Mouse (Mus musculus) liver, embryonic 12.5 days (tissue): ENCODE data around the gene Git2. TPM values are rescaled to one million over a fixed set of nuclear protein-coding genes. Genes with fewer than 3 reads are reported as not detected.

Experiments
- ATAC-seq: fragments of 200-750 bp; cut with Nextera tagmentation; 2 replicates; pipeline ENCODE4 v1.8.0; 2017; ENCODE audit warnings: moderate number of reproducible peaks, mild to moderate bottlenecking, moderate library complexity
- H3K27ac ChIP-seq: fragments of 300-500 bp; sonication (generic); 2 replicates; pipeline ENCODE4 v1.5.1; 2016; ENCODE audit warnings: mild to moderate bottlenecking
- H3K27me3 ChIP-seq: fragments of 300-500 bp; sonication (generic); replicated peaks from 2 replicates; pipeline ENCODE4 v1.6.1; 2016; ENCODE audit warnings: mild to moderate bottlenecking, moderate library complexity
- H3K36me3 ChIP-seq: fragments of 300-500 bp; sonication (generic); 2 replicates; pipeline ENCODE4 v1.6.1; 2016; ENCODE audit warnings: mild to moderate bottlenecking, moderate library complexity
- H3K4me1 ChIP-seq: fragments of 300-500 bp; sonication (generic); 2 replicates; pipeline ENCODE4 v1.6.1; 2016
- H3K4me2 ChIP-seq: fragments of 300-500 bp; sonication (generic); 2 replicates; pipeline ENCODE4 v1.6.1; 2016; ENCODE audit warnings: mild to moderate bottlenecking, moderate library complexity
- H3K4me3 ChIP-seq: fragments of 300-500 bp; sonication (generic); 2 replicates; pipeline ENCODE4 v1.5.1; 2016; ENCODE audit warnings: mild to moderate bottlenecking, moderate library complexity
- H3K9ac ChIP-seq: fragments of 300-500 bp; sonication (generic); 2 replicates; pipeline ENCODE4 v1.6.1; 2016; ENCODE audit warnings: mild to moderate bottlenecking, moderate library complexity
- H3K9me3 ChIP-seq: fragments of 300-500 bp; sonication (generic); replicated peaks from 2 replicates; pipeline ENCODE4 v1.6.1; 2016; ENCODE audit warnings: mild to moderate bottlenecking, moderate library complexity
- WGBS: fragments of 180-500 bp; shearing (Covaris S2); methylation state at CpG from one replicate; pipeline ENCODE4 v1.1.7; 2016; ENCODE audit not compliant: insufficient replicate concordance; 5-methylcytosine and 5-hydroxymethylcytosine counted together
- polyA plus RNA-seq: library from polyadenylated mRNA; unstranded; fragments of >200 nt; fragmentation: Nextera tagmentation; extraction: Ambion mirVana; gene quantifications from 2 replicates; pipeline ENCODE4 v1.2.1, GENCODE M21; 2016

Git2 gene
- polyA plus RNA-seq, 1 experiment from 2014 or later, result 28.3 TPM

GRCm38 (mm10) chr5:114733606-114734005, 41.7 kb downstream of the Git2 start:
- Histone ChIP-seq H3K36me3 (peaks cover 97% of the 10 kb centered on the region), H3K4me1 (peaks cover 5% of the 10 kb centered on the region; the same call in 1 of the 2 replicates), H3K27me3 (no peaks in the 10 kb centered on the region), H3K9ac (no peak overlapping the region), H3K9me3 (no peaks in the 10 kb centered on the region), H3K27ac (no peak overlapping the region), H3K4me2 (no peak overlapping the region), H3K4me3 (no peak overlapping the region)
- 89% methylated on average over 15 of the region's 15 CpGs for WGBS
- no peak for ATAC-seq

DNA sequence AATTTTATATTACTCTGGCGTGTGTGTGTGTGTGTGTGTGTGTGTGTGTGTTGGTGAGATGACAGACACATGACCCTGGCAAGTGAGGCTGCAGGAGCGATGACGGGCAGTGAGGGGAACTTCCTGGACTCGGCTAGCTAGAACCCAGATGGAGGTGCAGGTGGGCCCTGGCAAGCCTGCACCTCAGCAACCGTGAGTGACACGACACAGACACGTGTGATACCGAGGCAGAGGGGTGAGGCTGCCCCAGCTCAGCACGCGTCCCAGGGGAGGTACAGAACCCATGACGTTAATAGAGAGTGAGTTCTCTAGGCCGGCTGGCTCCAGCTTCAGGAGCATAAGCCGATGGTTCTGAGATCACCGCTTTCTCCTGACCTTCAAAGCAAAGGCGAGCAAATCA, 43.3 kb downstream of the Git2 start:
- 87% methylated on average over 15 of the region's 15 CpGs for WGBS
- Histone ChIP-seq H3K9me3 (no peaks in the 10 kb centered on the region), H3K4me1 (no peaks in the 10 kb centered on the region), H3K4me2 (no peak overlapping the region), H3K27ac (no peak overlapping the region), H3K36me3 (peaks cover 97% of the 10 kb centered on the region), H3K27me3 (no peaks in the 10 kb centered on the region), H3K4me3 (no peak overlapping the region), H3K9ac (no peak overlapping the region)
- no peak for ATAC-seq

- 69% methylated on average over 6 of the region's 6 CpGs for WGBS
- H3K27ac ChIP-seq, result no peak overlapping the region
Observed at GRCm38 (mm10) chr5:114731498-114731897, 43.8 kb downstream of the Git2 start.

GRCm38 (mm10) chr5:114730129-114730528, 45.2 kb downstream of the Git2 start:
- Histone ChIP-seq H3K27ac (no peak overlapping the region), H3K9me3 (no peaks in the 10 kb centered on the region), H3K4me1 (no peaks in the 10 kb centered on the region), H3K4me2 (no peak overlapping the region), H3K36me3 (peaks cover 93% of the 10 kb centered on the region), H3K27me3 (no peaks in the 10 kb centered on the region), H3K9ac (no peak overlapping the region), H3K4me3 (no peak overlapping the region)
- ATAC-seq, result no peak
- WGBS, result 85% methylated on average over 10 of the region's 10 CpGs

More at GRCm38 (mm10) chr5:114731498-114731897, 43.8 kb downstream of the Git2 start:
- H3K9me3 ChIP-seq, result no peaks in the 10 kb centered on the region
- no peak overlapping the region for H3K4me3 ChIP-seq
- H3K36me3 ChIP-seq, result peaks cover 93% of the 10 kb centered on the region
- H3K4me2 ChIP-seq, result no peak overlapping the region
- no peak overlapping the region for H3K9ac ChIP-seq
- no peaks in the 10 kb centered on the region for H3K27me3 ChIP-seq
- no peaks in the 10 kb centered on the region for H3K4me1 ChIP-seq
- no peak for ATAC-seq

DNA sequence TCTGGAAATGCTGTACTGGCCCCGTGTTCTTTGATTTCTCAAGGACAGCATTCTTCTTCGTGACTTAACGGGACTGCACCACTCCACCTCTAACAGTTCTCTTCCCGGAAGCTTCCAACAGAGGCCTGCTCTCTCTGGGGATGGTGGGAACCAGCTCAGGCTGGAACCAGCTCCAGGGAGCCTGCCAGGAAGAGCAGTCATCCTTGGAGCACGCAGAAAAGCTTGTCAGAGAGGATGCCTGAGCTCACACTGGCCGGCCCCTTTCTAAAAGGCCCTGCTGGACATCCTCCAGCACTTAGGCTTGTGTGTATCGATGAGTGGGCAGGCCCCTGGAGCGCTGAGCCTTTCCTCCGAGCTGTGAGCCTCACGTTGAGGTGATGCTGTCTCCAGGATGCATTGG, 47.2 kb downstream of the Git2 start:
- Histone ChIP-seq H3K27ac (no peak overlapping the region), H3K27me3 (no peaks in the 10 kb centered on the region), H3K9ac (no peak overlapping the region), H3K36me3 (peaks cover 89% of the 10 kb centered on the region), H3K9me3 (no peaks in the 10 kb centered on the region), H3K4me1 (no peaks in the 10 kb centered on the region), H3K4me2 (no peak overlapping the region), H3K4me3 (no peak overlapping the region)
- ATAC-seq, result no peak
- 87% methylated on average over 10 of the region's 10 CpGs for WGBS

GRCm38 (mm10) chr5:114722846-114723245, 52.5 kb downstream of the Git2 start:
- Histone ChIP-seq H3K4me3 (no peak overlapping the region), H3K4me2 (no peak overlapping the region), H3K36me3 (peaks cover 83% of the 10 kb centered on the region), H3K9ac (no peak overlapping the region), H3K9me3 (no peaks in the 10 kb centered on the region), H3K4me1 (no peaks in the 10 kb centered on the region), H3K27me3 (no peaks in the 10 kb centered on the region), H3K27ac (no peak overlapping the region)
- ATAC-seq, result no peak
- WGBS, result 91% methylated on average over 13 of the region's 13 CpGs

DNA sequence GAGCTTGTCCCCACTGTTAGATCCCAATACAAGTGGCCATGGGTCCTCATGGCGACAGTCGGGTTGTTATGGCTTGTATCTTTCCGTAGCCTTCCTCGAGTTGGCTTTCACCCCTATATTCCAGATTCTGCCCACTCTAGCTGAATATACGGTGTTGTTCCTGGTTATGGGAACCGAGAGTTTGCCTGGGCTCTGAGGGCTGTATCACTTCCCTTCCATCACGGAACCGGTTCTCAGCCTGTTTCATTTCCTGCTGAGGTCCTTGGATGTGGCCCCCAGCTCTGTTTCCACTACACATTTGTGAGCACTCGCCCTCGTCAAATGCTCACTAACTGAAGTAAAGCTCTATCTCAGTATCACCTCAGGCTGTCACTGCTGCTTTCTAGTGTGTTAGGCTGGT, 53.3 kb downstream of the Git2 start:
- Histone ChIP-seq H3K9me3 (no peaks in the 10 kb centered on the region), H3K4me2 (no peak overlapping the region), H3K27ac (no peak overlapping the region), H3K27me3 (no peaks in the 10 kb centered on the region), H3K9ac (no peak overlapping the region), H3K36me3 (peaks cover 83% of the 10 kb centered on the region), H3K4me1 (no peaks in the 10 kb centered on the region), H3K4me3 (no peak overlapping the region)
- WGBS, result 83% methylated on average over 10 of the region's 10 CpGs
- ATAC-seq, result no peak

DNA sequence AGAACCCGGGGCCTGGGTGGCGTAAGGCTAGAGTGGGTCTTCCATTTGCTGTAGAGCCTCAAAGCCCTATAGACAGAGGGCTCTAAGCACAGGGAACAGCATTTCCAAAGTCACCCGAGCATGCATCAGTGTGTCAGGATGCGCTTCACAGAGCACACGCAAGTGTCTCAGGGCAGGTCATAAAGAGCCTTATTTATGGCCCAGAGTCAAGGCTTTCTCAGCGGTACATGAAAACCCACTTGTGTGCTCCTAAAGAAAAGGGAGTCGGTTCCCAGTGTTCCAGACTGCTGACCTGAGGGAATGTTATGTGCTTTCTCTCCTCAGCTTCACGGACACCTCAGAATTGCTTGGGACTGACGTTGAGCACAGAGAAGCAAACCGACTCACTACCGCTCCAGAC, 54.5 kb downstream of the Git2 start:
- no peak overlapping the region for H3K27ac ChIP-seq
- WGBS, result 87% methylated on average over 11 of the region's 11 CpGs
- no peaks in the 10 kb centered on the region for H3K4me1 ChIP-seq
- no peak overlapping the region for H3K4me2 ChIP-seq
- H3K4me3 ChIP-seq, result no peak overlapping the region
- no peak for ATAC-seq
- H3K36me3 ChIP-seq, result peaks cover 87% of the 10 kb centered on the region
- no peak overlapping the region for H3K9ac ChIP-seq
- no peaks in the 10 kb centered on the region for H3K9me3 ChIP-seq
- H3K27me3 ChIP-seq, result no peaks in the 10 kb centered on the region

DNA sequence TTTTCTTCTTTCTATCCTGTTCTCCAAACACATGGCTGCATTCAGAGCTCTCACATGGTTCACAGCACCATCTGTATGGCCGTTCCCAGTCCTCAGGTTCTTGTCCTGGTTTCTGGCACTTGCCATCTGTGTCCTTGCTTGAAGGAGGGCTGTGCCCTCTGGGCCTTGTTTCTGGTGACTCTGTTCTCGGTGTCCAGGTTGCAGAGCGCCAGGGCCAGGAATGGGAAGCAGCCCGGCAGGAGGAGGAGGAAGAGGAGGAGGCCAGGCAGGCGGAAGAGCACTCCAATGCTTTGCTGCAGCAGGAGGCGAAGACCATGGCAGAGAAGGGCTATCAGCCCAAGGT, 55.4 kb downstream of the Git2 start:
- no peaks in the 10 kb centered on the region for H3K9me3 ChIP-seq
- 81% methylated on average over 6 of the region's 6 CpGs for WGBS
- no peaks in the 10 kb centered on the region for H3K27me3 ChIP-seq
- H3K36me3 ChIP-seq, result peaks cover 88% of the 10 kb centered on the region
- no peak overlapping the region for H3K4me3 ChIP-seq
- H3K4me1 ChIP-seq, result no peaks in the 10 kb centered on the region
- no peak overlapping the region for H3K4me2 ChIP-seq
- no peak overlapping the region for H3K27ac ChIP-seq
- no peak overlapping the region for H3K9ac ChIP-seq
- ATAC-seq, result no peak

DNA sequence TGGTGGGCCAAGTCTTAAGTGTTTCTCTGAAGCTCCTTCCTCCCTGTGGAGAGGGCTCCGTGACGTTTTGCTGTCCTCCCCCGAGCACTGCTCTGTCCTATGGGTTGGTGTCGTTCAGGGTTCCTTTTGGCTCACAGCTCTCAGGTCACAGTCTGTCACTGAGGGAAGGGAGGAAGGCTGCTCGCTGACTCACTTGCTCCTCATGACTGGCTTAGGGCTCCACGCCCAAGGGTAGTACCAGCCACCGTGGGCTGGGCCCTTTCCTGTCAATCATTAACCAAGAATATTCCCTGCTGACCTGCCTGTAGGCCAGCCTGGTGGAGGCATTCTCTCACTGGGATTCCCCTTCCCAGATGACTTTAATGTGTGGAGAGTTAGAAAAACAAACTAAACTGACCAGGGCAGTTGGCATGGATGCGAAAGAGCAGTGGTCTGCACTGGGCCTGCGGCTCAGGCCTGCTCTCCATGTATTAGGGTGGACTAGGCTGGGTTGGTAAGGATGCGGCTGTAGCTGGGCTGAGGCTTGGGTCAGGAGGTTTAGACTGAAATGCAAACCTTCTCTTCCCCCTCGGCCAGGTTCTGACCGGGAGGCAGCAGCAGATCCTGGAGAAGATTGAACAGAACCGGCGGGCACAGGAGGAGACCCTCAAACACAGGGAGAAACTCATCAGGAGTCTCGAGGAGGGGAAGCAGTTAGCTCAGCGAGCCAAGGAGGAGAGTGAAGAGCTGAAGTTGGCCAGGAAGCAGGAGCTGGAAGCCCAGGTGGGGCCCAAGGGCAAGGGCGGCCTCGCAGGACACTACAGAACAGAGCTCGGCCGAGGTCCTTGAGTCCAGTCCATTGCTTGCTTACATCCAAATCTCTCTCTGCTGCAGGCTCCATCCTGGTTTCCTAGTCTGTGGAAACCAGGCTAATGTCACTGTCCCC, 56.1 kb downstream of the Git2 start:
- Histone ChIP-seq H3K4me3 (no peak overlapping the region), H3K27me3 (no peaks in the 10 kb centered on the region), H3K4me1 (no peaks in the 10 kb centered on the region), H3K9me3 (no peaks in the 10 kb centered on the region), H3K9ac (no peak overlapping the region), H3K36me3 (peaks cover 92% of the 10 kb centered on the region), H3K27ac (no peak overlapping the region), H3K4me2 (no peak overlapping the region)
- ATAC-seq, result peak; percentile 59
- 80% methylated on average over 20 of the region's 20 CpGs for WGBS

DNA sequence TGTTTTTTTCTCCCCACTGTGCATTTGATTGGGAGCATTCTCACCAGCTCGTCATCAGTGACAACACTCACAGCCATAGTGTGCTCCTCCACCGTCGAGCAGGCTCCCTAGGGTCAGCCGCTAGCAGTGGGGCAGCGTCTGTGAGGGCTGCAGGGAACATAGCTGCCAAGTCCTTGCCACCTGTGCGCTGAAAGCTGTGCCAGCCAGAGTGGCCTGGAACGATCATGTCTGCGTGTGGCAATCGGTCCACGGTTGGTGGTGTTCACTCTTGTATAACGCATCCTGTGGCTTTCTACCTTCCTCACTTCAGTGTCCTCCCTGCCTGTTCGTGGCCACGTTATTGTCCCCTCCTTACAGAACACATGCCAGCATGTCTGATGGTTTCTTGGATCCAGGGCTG, 56.8 kb downstream of the Git2 start:
- Histone ChIP-seq H3K4me3 (no peak overlapping the region), H3K27ac (no peak overlapping the region), H3K9me3 (no peaks in the 10 kb centered on the region), H3K27me3 (no peaks in the 10 kb centered on the region), H3K9ac (no peak overlapping the region), H3K4me1 (no peaks in the 10 kb centered on the region), H3K36me3 (peaks cover 92% of the 10 kb centered on the region), H3K4me2 (no peak overlapping the region)
- ATAC-seq, result no peak
- WGBS, result 85% methylated on average over 13 of the region's 13 CpGs

GRCm38 (mm10) chr5:114717937-114718336, 57.4 kb downstream of the Git2 start:
- Histone ChIP-seq H3K27ac (no peak overlapping the region), H3K4me3 (no peak overlapping the region), H3K27me3 (no peaks in the 10 kb centered on the region), H3K4me1 (no peaks in the 10 kb centered on the region), H3K36me3 (peaks cover 95% of the 10 kb centered on the region), H3K9me3 (no peaks in the 10 kb centered on the region), H3K4me2 (no peak overlapping the region), H3K9ac (no peak overlapping the region)
- ATAC-seq, result no peak
- WGBS, result 83% methylated on average over 8 of the region's 8 CpGs

DNA sequence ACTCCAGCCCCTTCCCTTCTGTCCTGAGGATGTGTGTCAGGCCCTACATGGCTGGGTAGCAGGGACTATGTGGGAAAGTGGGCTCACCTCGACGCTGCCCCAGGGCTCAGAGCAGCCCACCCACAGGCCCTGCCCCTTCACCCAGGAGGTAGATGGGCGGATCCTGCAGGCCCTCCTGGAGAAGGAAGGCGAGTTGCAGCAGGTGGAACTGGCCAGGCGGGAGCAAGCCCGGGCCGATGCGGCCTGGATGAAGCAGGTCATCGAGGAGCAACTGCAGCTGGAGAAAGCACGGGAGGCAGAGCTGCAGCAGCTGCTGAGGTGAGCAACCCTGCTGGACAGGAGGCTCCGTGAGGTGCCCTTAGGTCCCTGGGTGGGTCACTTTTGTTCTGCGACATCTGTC, 58.0 kb downstream of the Git2 start:
- Histone ChIP-seq H3K4me1 (no peaks in the 10 kb centered on the region), H3K9ac (no peak overlapping the region), H3K4me2 (no peak overlapping the region), H3K27me3 (no peaks in the 10 kb centered on the region), H3K36me3 (peaks cover 98% of the 10 kb centered on the region), H3K27ac (no peak overlapping the region), H3K9me3 (no peaks in the 10 kb centered on the region), H3K4me3 (no peak overlapping the region)
- WGBS, result 83% methylated on average over 12 of the region's 12 CpGs
- ATAC-seq, result no peak
